Mouse (Mus musculus): ENCODE measurements around the gene Ces1e. TPM values are rescaled to one million over a fixed set of nuclear protein-coding genes. Genes with fewer than 3 reads are reported as not detected.

The Ces1e gene
- polyA plus RNA-seq, 1 experiment from 2014 or later = 2.7 TPM

- TF ChIP-seq CTCF (IDR thresholded peaks at IDR 0.05) (no peak), EP300 (IDR thresholded peaks at IDR 0.05) (peak; percentile 77)
- H3K9me3 ChIP-seq (ENCODE audit: low read length) = no peaks in the 10 kb centered on the region
- H3K27ac ChIP-seq (ENCODE audit: low read length) = peak within 1 kb of the TSS; percentile 61
- peak within 1 kb of the TSS; percentile 50 for H3K4me2 ChIP-seq (replicated peaks; ENCODE audit: low read depth, low read length)
- no peak within 1 kb of the TSS for H3K9ac ChIP-seq (replicated peaks; ENCODE audit: low read depth)
- peak within 1 kb of the TSS; percentile 28 for H3K4me3 ChIP-seq (ENCODE audit: low read depth, low read length)
- H3K4me1 ChIP-seq (ENCODE audit: insufficient read depth, low read depth, low read length) = no peaks in the 10 kb centered on the region
- ATAC-seq = peak; percentile 94
- no peaks in the 10 kb centered on the region for H3K36me3 ChIP-seq (ENCODE audit: insufficient read depth, low read length)
- peak; percentile 93 for DNase-seq (ENCODE audit: low spot score)
- no peaks in the 10 kb centered on the region for H3K27me3 ChIP-seq (replicated peaks; ENCODE audit: insufficient read depth, low read length)
- WGBS = 50% methylated on average over 8 of the region's 8 CpGs
These were observed 31.5 kb downstream of the Ces1e start, which contains the start of gene Ces1d for GRCm38 (mm10) chr8:93197685-93198525. Ces1d (minus strand) TSS chr8:93197838.

- WGBS = 53% methylated on average over 5 of the region's 5 CpGs
- ATAC-seq (no peak), DNase-seq (ENCODE audit: low spot score) (peak; percentile 62)
- H3K27me3 ChIP-seq (replicated peaks; ENCODE audit: insufficient read depth, low read length) = no peaks in the 10 kb centered on the region
- H3K9ac ChIP-seq (replicated peaks; ENCODE audit: low read depth) = no peak overlapping the region
- H3K9me3 ChIP-seq (ENCODE audit: low read length) = no peaks in the 10 kb centered on the region
- H3K4me1 ChIP-seq (ENCODE audit: insufficient read depth, low read depth, low read length) = no peaks in the 10 kb centered on the region
- no peaks in the 10 kb centered on the region for H3K36me3 ChIP-seq (ENCODE audit: insufficient read depth, low read length)
- peak overlapping the region; percentile 61; the same call in 1 of the 2 replicates for H3K27ac ChIP-seq (ENCODE audit: low read length)
- peak overlapping the region; percentile 50 for H3K4me2 ChIP-seq (replicated peaks; ENCODE audit: low read depth, low read length)
- peak overlapping the region; percentile 28; the same call in 1 of the 2 replicates for H3K4me3 ChIP-seq (ENCODE audit: low read depth, low read length)
- TF ChIP-seq EP300 (IDR thresholded peaks at IDR 0.05) (peak; percentile 35; the same call in 1 of the 2 replicates), CTCF (IDR thresholded peaks at IDR 0.05) (no peak)
These were observed 33.0 kb downstream of the Ces1e start for GRCm38 (mm10) chr8:93196436-93196835.

GRCm38 (mm10) chr8:93180581-93181129, 48.8 kb downstream of the Ces1e start:
- H3K4me3 ChIP-seq (ENCODE audit: low read depth, low read length) = no peak overlapping the region
- TF ChIP-seq EP300 (IDR thresholded peaks at IDR 0.05) (no peak), CTCF (IDR thresholded peaks at IDR 0.05) (no peak)

GRCm38 (mm10) chr8:93176593-93176992, 52.8 kb downstream of the Ces1e start:
- Histone ChIP-seq H3K36me3 (ENCODE audit: insufficient read depth, low read length) (0 out of 2 replicates have a peak, but pooled peaks cover 3% of the 10 kb centered on the region), H3K4me3 (ENCODE audit: low read depth, low read length) (no peak overlapping the region), H3K9me3 (ENCODE audit: low read length) (no peaks in the 10 kb centered on the region), H3K9ac (replicated peaks; ENCODE audit: low read depth) (no peak overlapping the region), H3K4me2 (replicated peaks; ENCODE audit: low read depth, low read length) (no peak overlapping the region), H3K4me1 (ENCODE audit: insufficient read depth, low read depth, low read length) (no peaks in the 10 kb centered on the region), H3K27me3 (replicated peaks; ENCODE audit: insufficient read depth, low read length) (no peaks in the 10 kb centered on the region), H3K27ac (ENCODE audit: low read length) (no peak overlapping the region)
- WGBS = 77% methylated on average over 1 of the region's 1 CpGs
- TF ChIP-seq CTCF (IDR thresholded peaks at IDR 0.05) (no peak), EP300 (IDR thresholded peaks at IDR 0.05) (no peak)
- no peak for ATAC-seq
- no peak for DNase-seq (ENCODE audit: low spot score)

More at GRCm38 (mm10) chr8:93180581-93181129, 48.8 kb downstream of the Ces1e start:
- Histone ChIP-seq H3K27me3 (replicated peaks; ENCODE audit: insufficient read depth, low read length) (no peaks in the 10 kb centered on the region), H3K9me3 (ENCODE audit: low read length) (no peaks in the 10 kb centered on the region), H3K9ac (replicated peaks; ENCODE audit: low read depth) (no peak overlapping the region), H3K27ac (ENCODE audit: low read length) (no peak overlapping the region), H3K4me1 (ENCODE audit: insufficient read depth, low read depth, low read length) (no peaks in the 10 kb centered on the region), H3K4me2 (replicated peaks; ENCODE audit: low read depth, low read length) (no peak overlapping the region), H3K36me3 (ENCODE audit: insufficient read depth, low read length) (0 out of 2 replicates have a peak, but pooled peaks cover 4% of the 10 kb centered on the region)
- 43% methylated on average over 4 of the region's 4 CpGs for WGBS
- DNase-seq (ENCODE audit: low spot score) (peak; percentile 89), ATAC-seq (peak; percentile 91)

- Histone ChIP-seq H3K36me3 (ENCODE audit: insufficient read depth, low read length) (0 out of 2 replicates have a peak, but pooled peaks cover 6% of the 10 kb centered on the region), H3K9me3 (ENCODE audit: low read length) (no peaks in the 10 kb centered on the region), H3K27me3 (replicated peaks; ENCODE audit: insufficient read depth, low read length) (no peaks in the 10 kb centered on the region), H3K4me2 (replicated peaks; ENCODE audit: low read depth, low read length) (no peak overlapping the region), H3K4me1 (ENCODE audit: insufficient read depth, low read depth, low read length) (no peaks in the 10 kb centered on the region), H3K4me3 (ENCODE audit: low read depth, low read length) (no peak overlapping the region), H3K9ac (replicated peaks; ENCODE audit: low read depth) (no peak overlapping the region), H3K27ac (ENCODE audit: low read length) (no peak overlapping the region)
- TF ChIP-seq EP300 (IDR thresholded peaks at IDR 0.05) (no peak), CTCF (IDR thresholded peaks at IDR 0.05) (no peak)
- 63% methylated on average over 2 of the region's 2 CpGs for WGBS
- ATAC-seq = no peak
- no peak for DNase-seq (ENCODE audit: low spot score)
These were observed 54.9 kb downstream of the Ces1e start for GRCm38 (mm10) chr8:93174554-93174953.

DNA sequence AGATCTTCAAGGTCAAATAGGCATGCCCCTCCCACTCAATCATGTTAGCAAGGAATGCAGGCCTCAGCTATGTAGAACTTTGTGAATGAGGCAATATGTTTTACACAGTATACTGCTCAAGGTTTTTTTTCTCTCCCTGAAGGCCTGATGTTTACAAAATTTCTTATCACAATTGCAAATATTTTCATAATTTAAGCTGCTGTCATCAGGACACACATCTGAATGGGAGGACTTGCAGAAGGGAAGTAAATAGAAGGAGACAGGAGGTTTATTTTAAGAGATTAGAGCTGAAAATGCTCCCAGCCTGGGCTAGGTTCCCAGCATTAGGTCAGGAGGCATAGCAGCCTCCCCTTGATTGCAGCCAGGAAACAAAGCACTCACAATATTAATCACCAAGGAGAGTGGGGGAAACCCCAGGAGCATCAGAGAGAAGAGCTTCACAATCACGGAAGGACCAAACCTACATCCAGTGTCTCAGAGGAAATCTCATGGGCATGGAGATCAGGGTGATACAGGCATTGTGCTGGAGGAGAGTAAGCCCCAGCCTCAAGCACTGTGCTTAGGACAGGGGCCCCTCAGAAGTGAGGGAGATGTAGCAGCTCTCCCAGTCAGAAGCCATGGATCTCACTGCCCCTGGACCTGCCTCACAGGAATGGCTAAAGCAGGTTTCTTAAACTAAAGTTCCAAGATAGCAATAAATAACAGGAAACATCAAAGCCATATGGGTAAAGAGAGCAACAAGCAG, 57.4 kb downstream of the Ces1e start:
- peak; percentile 64 for DNase-seq (ENCODE audit: low spot score)
- 0 out of 2 replicates have a peak, but pooled peaks cover 6% of the 10 kb centered on the region for H3K36me3 ChIP-seq (ENCODE audit: insufficient read depth, low read length)
- no peaks in the 10 kb centered on the region for H3K4me1 ChIP-seq (ENCODE audit: insufficient read depth, low read depth, low read length)
- no peak for TF ChIP-seq CTCF (IDR thresholded peaks at IDR 0.05)
- H3K4me2 ChIP-seq (replicated peaks; ENCODE audit: low read depth, low read length) = no peak overlapping the region
- H3K9ac ChIP-seq (replicated peaks; ENCODE audit: low read depth) = no peak overlapping the region
- no peak overlapping the region for H3K4me3 ChIP-seq (ENCODE audit: low read depth, low read length)
- peak; percentile 60; the same call in 1 of the 2 replicates for ATAC-seq
- H3K27ac ChIP-seq (ENCODE audit: low read length) = no peak overlapping the region
- H3K27me3 ChIP-seq (replicated peaks; ENCODE audit: insufficient read depth, low read length) = no peaks in the 10 kb centered on the region
- no peaks in the 10 kb centered on the region for H3K9me3 ChIP-seq (ENCODE audit: low read length)
- WGBS = 20% methylated on average over 1 of the region's 1 CpGs
